Mouse (Mus musculus): ENCODE measurements at regions not wholly inside any gene's neighbourhood (a gene's known extent, or its start where the extent isn't known, plus 50 kb on each side); places are given as distances from the start of the nearest gene placed in this dataset.
A peak's percentile ranks its signal among the peaks of the same experiment; 100 is the strongest.

- no peaks in the 10 kb centered on the region for H3K9me3 ChIP-seq (ENCODE audit: control insufficient read depth, low read length)
- no peak for DNase-seq (ENCODE audit: low spot score)
Observed at GRCm38 (mm10) chr1:136710196-136710595, 85.5 kb downstream of the Zfp281 start.

GRCm38 (mm10) chr1:136711243-136711642 lies 86.5 kb downstream of the Zfp281 start:
- Histone ChIP-seq H3K27me3 (ENCODE audit: control insufficient read depth, insufficient read depth, low read length) (no peaks in the 10 kb centered on the region), H3K4me2 (replicated peaks) (no peak overlapping the region), H3K36me3 (replicated peaks; ENCODE audit: control insufficient read depth, insufficient read depth) (no peaks in the 10 kb centered on the region), H3K27ac (no peak overlapping the region), H3K4me1 (replicated peaks; ENCODE audit: control insufficient read depth, insufficient read depth, low read length) (no peaks in the 10 kb centered on the region), H3K4me3 (replicated peaks; ENCODE audit: low read length) (no peak overlapping the region), H3K9ac (no peak overlapping the region), H3K9me3 (ENCODE audit: control insufficient read depth, low read length) (no peaks in the 10 kb centered on the region)
- 82% methylated on average over 7 of the region's 7 CpGs for WGBS
- no peak for DNase-seq (ENCODE audit: low spot score)
- no peak for ATAC-seq (ENCODE audit: low FRiP score)

More at GRCm38 (mm10) chr1:136710196-136710595, 85.5 kb downstream of the Zfp281 start:
- H3K4me1 ChIP-seq (replicated peaks; ENCODE audit: control insufficient read depth, insufficient read depth, low read length): no peaks in the 10 kb centered on the region
- no peak overlapping the region for H3K4me2 ChIP-seq (replicated peaks)
- WGBS: 79% methylated on average over 4 of the region's 4 CpGs
- no peak overlapping the region for H3K4me3 ChIP-seq (replicated peaks; ENCODE audit: low read length)
- no peak overlapping the region for H3K27ac ChIP-seq
- H3K36me3 ChIP-seq (replicated peaks; ENCODE audit: control insufficient read depth, insufficient read depth): no peaks in the 10 kb centered on the region
- ATAC-seq (ENCODE audit: low FRiP score): no peak
- H3K27me3 ChIP-seq (ENCODE audit: control insufficient read depth, insufficient read depth, low read length): no peaks in the 10 kb centered on the region
- H3K9ac ChIP-seq: no peak overlapping the region

GRCm38 (mm10) chr1:136714077-136714476 lies 89.4 kb downstream of the Zfp281 start:
- H3K27ac ChIP-seq: no peak overlapping the region
- H3K36me3 ChIP-seq (replicated peaks; ENCODE audit: control insufficient read depth, insufficient read depth): no peaks in the 10 kb centered on the region
- ATAC-seq (ENCODE audit: low FRiP score) (no peak), DNase-seq (ENCODE audit: low spot score) (no peak)
- no peak overlapping the region for H3K4me2 ChIP-seq (replicated peaks)
- no peak overlapping the region for H3K4me3 ChIP-seq (replicated peaks; ENCODE audit: low read length)
- H3K9me3 ChIP-seq (ENCODE audit: control insufficient read depth, low read length): no peaks in the 10 kb centered on the region
- 0 out of 2 replicates have a peak, but pooled peaks cover 2% of the 10 kb centered on the region for H3K4me1 ChIP-seq (replicated peaks; ENCODE audit: control insufficient read depth, insufficient read depth, low read length)
- H3K9ac ChIP-seq: no peak overlapping the region
- 70% methylated on average over 4 of the region's 4 CpGs for WGBS
- no peaks in the 10 kb centered on the region for H3K27me3 ChIP-seq (ENCODE audit: control insufficient read depth, insufficient read depth, low read length)

GRCm38 (mm10) chr1:136714987-136715386 lies 90.3 kb downstream of the Zfp281 start:
- no peak for ATAC-seq (ENCODE audit: low FRiP score)
- 85% methylated on average over 11 of the region's 11 CpGs for WGBS

GRCm38 (mm10) chr1:136717830-136718517 lies 93.3 kb downstream of the Zfp281 start:
- 0 out of 2 replicates have a peak, but pooled peaks cover 2% of the 10 kb centered on the region for H3K4me1 ChIP-seq (replicated peaks; ENCODE audit: control insufficient read depth, insufficient read depth, low read length)
- no peak overlapping the region for H3K27ac ChIP-seq
- 40% methylated on average over 15 of the region's 15 CpGs for WGBS
- no peak overlapping the region for H3K4me2 ChIP-seq (replicated peaks)
- ATAC-seq (ENCODE audit: low FRiP score): no peak
- DNase-seq (ENCODE audit: low spot score): no peak
- H3K4me3 ChIP-seq (replicated peaks; ENCODE audit: low read length): no peak overlapping the region
- H3K27me3 ChIP-seq (ENCODE audit: control insufficient read depth, insufficient read depth, low read length): no peaks in the 10 kb centered on the region
- no peaks in the 10 kb centered on the region for H3K9me3 ChIP-seq (ENCODE audit: control insufficient read depth, low read length)
- H3K9ac ChIP-seq: 0 out of 2 replicates have a peak overlapping the region, but pooled peaks have one; percentile 4
- no peaks in the 10 kb centered on the region for H3K36me3 ChIP-seq (replicated peaks; ENCODE audit: control insufficient read depth, insufficient read depth)

More at GRCm38 (mm10) chr1:136714987-136715386, 90.3 kb downstream of the Zfp281 start:
- H3K27ac ChIP-seq: no peak overlapping the region
- H3K27me3 ChIP-seq (ENCODE audit: control insufficient read depth, insufficient read depth, low read length): no peaks in the 10 kb centered on the region
- 0 out of 2 replicates have a peak, but pooled peaks cover 2% of the 10 kb centered on the region for H3K4me1 ChIP-seq (replicated peaks; ENCODE audit: control insufficient read depth, insufficient read depth, low read length)
- no peaks in the 10 kb centered on the region for H3K9me3 ChIP-seq (ENCODE audit: control insufficient read depth, low read length)
- no peak overlapping the region for H3K9ac ChIP-seq
- H3K4me2 ChIP-seq (replicated peaks): no peak overlapping the region
- no peak overlapping the region for H3K4me3 ChIP-seq (replicated peaks; ENCODE audit: low read length)
- DNase-seq (ENCODE audit: low spot score): no peak
- H3K36me3 ChIP-seq (replicated peaks; ENCODE audit: control insufficient read depth, insufficient read depth): no peaks in the 10 kb centered on the region

GRCm38 (mm10) chr1:136723839-136724443 lies 99.2 kb downstream of the Zfp281 start:
- 85% methylated on average over 13 of the region's 13 CpGs for WGBS
- no peaks in the 10 kb centered on the region for H3K27me3 ChIP-seq (ENCODE audit: control insufficient read depth, insufficient read depth, low read length)
- DNase-seq (ENCODE audit: low spot score) (no peak), ATAC-seq (ENCODE audit: low FRiP score) (no peak)
- H3K36me3 ChIP-seq (replicated peaks; ENCODE audit: control insufficient read depth, insufficient read depth): no peaks in the 10 kb centered on the region
- no peak overlapping the region for H3K4me3 ChIP-seq (replicated peaks; ENCODE audit: low read length)
- H3K4me2 ChIP-seq (replicated peaks): no peak overlapping the region
- H3K9ac ChIP-seq: no peak overlapping the region
- no peaks in the 10 kb centered on the region for H3K4me1 ChIP-seq (replicated peaks; ENCODE audit: control insufficient read depth, insufficient read depth, low read length)
- H3K27ac ChIP-seq: no peak overlapping the region
- H3K9me3 ChIP-seq (ENCODE audit: control insufficient read depth, low read length): no peaks in the 10 kb centered on the region

GRCm38 (mm10) chr1:136725242-136725641 lies 100.5 kb downstream of the Zfp281 start:
- Histone ChIP-seq H3K9ac (no peak overlapping the region), H3K4me1 (replicated peaks; ENCODE audit: control insufficient read depth, insufficient read depth, low read length) (no peaks in the 10 kb centered on the region), H3K27ac (no peak overlapping the region), H3K9me3 (ENCODE audit: control insufficient read depth, low read length) (no peaks in the 10 kb centered on the region), H3K4me3 (replicated peaks; ENCODE audit: low read length) (no peak overlapping the region), H3K36me3 (replicated peaks; ENCODE audit: control insufficient read depth, insufficient read depth) (no peaks in the 10 kb centered on the region), H3K27me3 (ENCODE audit: control insufficient read depth, insufficient read depth, low read length) (peaks cover 5% of the 10 kb centered on the region; the same call in 1 of the 2 replicates), H3K4me2 (replicated peaks) (no peak overlapping the region)
- 75% methylated on average over 4 of the region's 4 CpGs for WGBS
- DNase-seq (ENCODE audit: low spot score): no peak
- no peak for ATAC-seq (ENCODE audit: low FRiP score)

GRCm38 (mm10) chr1:136726145-136726935 lies 101.6 kb downstream of the Zfp281 start:
- Histone ChIP-seq H3K27ac (no peak overlapping the region), H3K4me3 (replicated peaks; ENCODE audit: low read length) (no peak overlapping the region), H3K4me2 (replicated peaks) (no peak overlapping the region), H3K9ac (no peak overlapping the region), H3K4me1 (replicated peaks; ENCODE audit: control insufficient read depth, insufficient read depth, low read length) (0 out of 2 replicates have a peak, but pooled peaks cover 3% of the 10 kb centered on the region), H3K27me3 (ENCODE audit: control insufficient read depth, insufficient read depth, low read length) (peaks cover 14% of the 10 kb centered on the region; the same call in 1 of the 2 replicates), H3K9me3 (ENCODE audit: control insufficient read depth, low read length) (no peaks in the 10 kb centered on the region), H3K36me3 (replicated peaks; ENCODE audit: control insufficient read depth, insufficient read depth) (no peaks in the 10 kb centered on the region)
- ATAC-seq (ENCODE audit: low FRiP score): no peak
- WGBS: 51% methylated on average over 11 of the region's 11 CpGs
- DNase-seq (ENCODE audit: low spot score): peak; percentile 38
